Mouse (Mus musculus) CH12.LX (cell line): ENCODE results near the gene Spata7.

Experiments
- EP300 ChIP-seq: IDR thresholded peaks from 2 replicates; pipeline ENCODE4 v1.6.1; 2011; ENCODE audit warnings: low read length, improper control_type of control experiment
- JUND ChIP-seq: conservative IDR thresholded peaks from 2 replicates; pipeline ENCODE4 v1.6.1; 2011; ENCODE audit warnings: low read depth, low read length, improper control_type of control experiment
- USF1 ChIP-seq: IDR thresholded peaks from 2 replicates; pipeline ENCODE4 v1.6.1; 2014; ENCODE audit warnings: low read depth, mild to moderate bottlenecking, inconsistent platforms, low read length, improper control_type of control experiment
- USF2 ChIP-seq: conservative IDR thresholded peaks from 2 replicates; pipeline ENCODE4 v1.6.1; 2011; ENCODE audit warnings: low read depth, low read length, improper control_type of control experiment

- TF ChIP-seq USF1, result no peak
- TF ChIP-seq JUND, result no peak
- TF ChIP-seq USF2, result no peak
- no peak for TF ChIP-seq EP300
These were observed at the start of gene Spata7 for GRCm38 (mm10) chr12:98627392-98628259.
